Mouse (Mus musculus) skeletal muscle tissue, adult 2 months (tissue): Measurements from ENCODE around the gene Ap3b1.

ENCODE experiments used
- DNase-seq: peaks from one replicate; pipeline ENCODE4 v3.0.0-alpha.2; 2012; ENCODE audit warnings: low read depth, low spot score

Gene Ap3b1

GRCm38 (mm10) chr13:94577177-94577540 is 218.4 kb downstream of the Ap3b1 start:
- DNase-seq: no peak

GRCm38 (mm10) chr13:94595289-94595688 is 236.5 kb downstream of the Ap3b1 start:
- no peak for DNase-seq

GRCm38 (mm10) chr13:94595701-94596361 is 237.1 kb downstream of the Ap3b1 start:
- DNase-seq: no peak

GRCm38 (mm10) chr13:94596386-94597033 is 237.8 kb downstream of the Ap3b1 start:
- no peak for DNase-seq

GRCm38 (mm10) chr13:94599718-94600117 is 241.0 kb downstream of the Ap3b1 start:
- no peak for DNase-seq

- DNase-seq: no peak
These were observed 248.5 kb downstream of the Ap3b1 start for GRCm38 (mm10) chr13:94607035-94607860.

- no peak for DNase-seq
These were observed 249.1 kb downstream of the Ap3b1 start for GRCm38 (mm10) chr13:94607861-94608223.

GRCm38 (mm10) chr13:94608420-94608831 is 249.7 kb downstream of the Ap3b1 start:
- no peak for DNase-seq

GRCm38 (mm10) chr13:94608947-94609346 is 250.2 kb downstream of the Ap3b1 start:
- no peak for DNase-seq
